Mouse (Mus musculus): ENCODE measurements around the gene Prph. TPM values are rescaled to one million over a fixed set of nuclear protein-coding genes. Genes with fewer than 3 reads are reported as not detected.

The Prph gene
- polyA plus RNA-seq, 1 experiment from 2014 or later = 0.11 TPM

- no peak overlapping the region for H3K27ac ChIP-seq (replicated peaks; ENCODE audit: low read depth, low read length)
- peaks cover 68% of the 10 kb centered on the region for H3K27me3 ChIP-seq (ENCODE audit: control insufficient read depth, insufficient read depth, low read length)
- no peak overlapping the region for H3K4me2 ChIP-seq (ENCODE audit: low read depth, severe bottlenecking)
- no peaks in the 10 kb centered on the region for H3K9me3 ChIP-seq (ENCODE audit: control insufficient read depth, low read length)
- H3K9ac ChIP-seq (ENCODE audit: low read length) = no peak overlapping the region
- no peak overlapping the region for H3K4me3 ChIP-seq (ENCODE audit: low read depth, low read length)
- no peak for ATAC-seq (ENCODE audit: insufficient number of reproducible peaks, low FRiP score, low TSS enrichment, low read depth)
- no peak for DNase-seq (ENCODE audit: low spot score)
- peaks cover 15% of the 10 kb centered on the region for H3K36me3 ChIP-seq (ENCODE audit: control insufficient read depth, insufficient read depth, low read length)
- peaks cover 4% of the 10 kb centered on the region; the same call in 1 of the 2 replicates for H3K4me1 ChIP-seq (ENCODE audit: control insufficient read depth, insufficient read depth, low read length)
- 57% methylated on average over 4 of the region's 4 CpGs for whole genome bisulfite sequencing
Measured at GRCm38 (mm10) chr15:99085997-99086396, 31.0 kb downstream of the Prph start.

GRCm38 (mm10) chr15:99087253-99088075 is 32.5 kb downstream of the Prph start, which contains the start of gene C1ql4:
C1ql4 (minus strand) TSS chr15:99087817.
- peak within 1 kb of the TSS; percentile 5; the same call in 1 of the 2 replicates for H3K4me3 ChIP-seq (ENCODE audit: low read depth, low read length)
- H3K27me3 ChIP-seq (ENCODE audit: control insufficient read depth, insufficient read depth, low read length) = peaks cover 82% of the 10 kb centered on the region
- DNase-seq (ENCODE audit: low spot score) (peak; percentile 60), ATAC-seq (ENCODE audit: insufficient number of reproducible peaks, low FRiP score, low TSS enrichment, low read depth) (0 out of 2 replicates have a peak, but pooled peaks have one; percentile 5)
- H3K9ac ChIP-seq (ENCODE audit: low read length) = no peak within 1 kb of the TSS
- WGBS = 6% methylated on average over 60 of the region's 60 CpGs
- H3K4me1 ChIP-seq (ENCODE audit: control insufficient read depth, insufficient read depth, low read length) = peaks cover 4% of the 10 kb centered on the region; the same call in 1 of the 2 replicates
- H3K4me2 ChIP-seq (ENCODE audit: low read depth, severe bottlenecking) = peak within 1 kb of the TSS; percentile 24
- H3K9me3 ChIP-seq (ENCODE audit: control insufficient read depth, low read length) = no peaks in the 10 kb centered on the region
- peaks cover 3% of the 10 kb centered on the region; the same call in 1 of the 2 replicates for H3K36me3 ChIP-seq (ENCODE audit: control insufficient read depth, insufficient read depth, low read length)
- no peak within 1 kb of the TSS for H3K27ac ChIP-seq (replicated peaks; ENCODE audit: low read depth, low read length)

GRCm38 (mm10) chr15:99088292-99088691 is 33.3 kb downstream of the Prph start:
- Histone ChIP-seq H3K27me3 (ENCODE audit: control insufficient read depth, insufficient read depth, low read length) (peaks cover 90% of the 10 kb centered on the region), H3K4me1 (ENCODE audit: control insufficient read depth, insufficient read depth, low read length) (peaks cover 6% of the 10 kb centered on the region), H3K4me3 (ENCODE audit: low read depth, low read length) (peak overlapping the region; percentile 5; the same call in 1 of the 2 replicates), H3K4me2 (ENCODE audit: low read depth, severe bottlenecking) (peak overlapping the region; percentile 24), H3K9me3 (ENCODE audit: control insufficient read depth, low read length) (no peaks in the 10 kb centered on the region), H3K9ac (ENCODE audit: low read length) (no peak overlapping the region), H3K27ac (replicated peaks; ENCODE audit: low read depth, low read length) (no peak overlapping the region), H3K36me3 (ENCODE audit: control insufficient read depth, insufficient read depth, low read length) (0 out of 2 replicates have a peak, but pooled peaks cover 2% of the 10 kb centered on the region)
- ATAC-seq (ENCODE audit: insufficient number of reproducible peaks, low FRiP score, low TSS enrichment, low read depth) (no peak), DNase-seq (ENCODE audit: low spot score) (peak; percentile 91)
- WGBS = under 1% methylated on average over 25 of the region's 27 CpGs

- no peaks in the 10 kb centered on the region for H3K9me3 ChIP-seq (ENCODE audit: control insufficient read depth, low read length)
- DNase-seq (ENCODE audit: low spot score) = no peak
- ATAC-seq (ENCODE audit: insufficient number of reproducible peaks, low FRiP score, low TSS enrichment, low read depth) = no peak
- no peak overlapping the region for H3K4me3 ChIP-seq (ENCODE audit: low read depth, low read length)
- H3K4me2 ChIP-seq (ENCODE audit: low read depth, severe bottlenecking) = no peak overlapping the region; the same call in 1 of the 2 replicates
- H3K4me1 ChIP-seq (ENCODE audit: control insufficient read depth, insufficient read depth, low read length) = peaks cover 9% of the 10 kb centered on the region
- H3K27me3 ChIP-seq (ENCODE audit: control insufficient read depth, insufficient read depth, low read length) = peaks cover 94% of the 10 kb centered on the region
- H3K9ac ChIP-seq (ENCODE audit: low read length) = no peak overlapping the region
- H3K27ac ChIP-seq (replicated peaks; ENCODE audit: low read depth, low read length) = no peak overlapping the region
- 7% methylated on average over 14 of the region's 14 CpGs for WGBS
- H3K36me3 ChIP-seq (ENCODE audit: control insufficient read depth, insufficient read depth, low read length) = no peaks in the 10 kb centered on the region
Measured at GRCm38 (mm10) chr15:99089069-99089468, 34.1 kb downstream of the Prph start.

- ATAC-seq (ENCODE audit: insufficient number of reproducible peaks, low FRiP score, low TSS enrichment, low read depth) = no peak
- H3K27me3 ChIP-seq (ENCODE audit: control insufficient read depth, insufficient read depth, low read length) = peaks cover 98% of the 10 kb centered on the region
- WGBS = 10% methylated on average over 8 of the region's 8 CpGs
- H3K9ac ChIP-seq (ENCODE audit: low read length) = peak within 1 kb of the TSS; percentile 45; the same call in 1 of the 2 replicates
- H3K9me3 ChIP-seq (ENCODE audit: control insufficient read depth, low read length) = no peaks in the 10 kb centered on the region
- no peak for DNase-seq (ENCODE audit: low spot score)
- peaks cover 25% of the 10 kb centered on the region for H3K4me1 ChIP-seq (ENCODE audit: control insufficient read depth, insufficient read depth, low read length)
- H3K36me3 ChIP-seq (ENCODE audit: control insufficient read depth, insufficient read depth, low read length) = no peaks in the 10 kb centered on the region
- no peak within 1 kb of the TSS for H3K27ac ChIP-seq (replicated peaks; ENCODE audit: low read depth, low read length)
- H3K4me3 ChIP-seq (ENCODE audit: low read depth, low read length) = peak within 1 kb of the TSS; percentile 33
- peak within 1 kb of the TSS; percentile 75 for H3K4me2 ChIP-seq (ENCODE audit: low read depth, severe bottlenecking)
Measured at GRCm38 (mm10) chr15:99092870-99093269, 37.9 kb downstream of the Prph start, which contains the start of gene Dnajc22. Dnajc22 (plus strand) TSS chr15:99093170.

GRCm38 (mm10) chr15:99093291-99094258 is 38.6 kb downstream of the Prph start:
- Histone ChIP-seq H3K9me3 (ENCODE audit: control insufficient read depth, low read length) (no peaks in the 10 kb centered on the region), H3K27me3 (ENCODE audit: control insufficient read depth, insufficient read depth, low read length) (peaks cover 98% of the 10 kb centered on the region), H3K4me3 (ENCODE audit: low read depth, low read length) (peak overlapping the region; percentile 33), H3K36me3 (ENCODE audit: control insufficient read depth, insufficient read depth, low read length) (no peaks in the 10 kb centered on the region), H3K4me1 (ENCODE audit: control insufficient read depth, insufficient read depth, low read length) (peaks cover 30% of the 10 kb centered on the region), H3K4me2 (ENCODE audit: low read depth, severe bottlenecking) (peak overlapping the region; percentile 75), H3K9ac (ENCODE audit: low read length) (peak overlapping the region; percentile 45; the same call in 1 of the 2 replicates), H3K27ac (replicated peaks; ENCODE audit: low read depth, low read length) (no peak overlapping the region)
- peak; percentile 68 for DNase-seq (ENCODE audit: low spot score)
- 0 out of 2 replicates have a peak, but pooled peaks have one; percentile 45 for ATAC-seq (ENCODE audit: insufficient number of reproducible peaks, low FRiP score, low TSS enrichment, low read depth)
- under 1% methylated on average over 56 of the region's 56 CpGs for WGBS

GRCm38 (mm10) chr15:99094631-99095270 is 39.8 kb downstream of the Prph start:
- Histone ChIP-seq H3K4me3 (ENCODE audit: low read depth, low read length) (no peak overlapping the region), H3K9ac (ENCODE audit: low read length) (no peak overlapping the region), H3K4me2 (ENCODE audit: low read depth, severe bottlenecking) (no peak overlapping the region), H3K27me3 (ENCODE audit: control insufficient read depth, insufficient read depth, low read length) (peaks cover 94% of the 10 kb centered on the region), H3K4me1 (ENCODE audit: control insufficient read depth, insufficient read depth, low read length) (peaks cover 34% of the 10 kb centered on the region), H3K27ac (replicated peaks; ENCODE audit: low read depth, low read length) (no peak overlapping the region), H3K36me3 (ENCODE audit: control insufficient read depth, insufficient read depth, low read length) (no peaks in the 10 kb centered on the region), H3K9me3 (ENCODE audit: control insufficient read depth, low read length) (no peaks in the 10 kb centered on the region)
- WGBS = under 1% methylated on average over 27 of the region's 27 CpGs
- ATAC-seq (ENCODE audit: insufficient number of reproducible peaks, low FRiP score, low TSS enrichment, low read depth) = no peak
- DNase-seq (ENCODE audit: low spot score) = peak; percentile 56

Measured in limb, embryonic 11.5 days (tissue).